Mouse (Mus musculus) hematopoietic multipotent progenitor cell, adult 10-12 weeks (in vitro differentiated cells): ENCODE results near the gene Mthfr. TPM values are rescaled to one million over a fixed set of nuclear protein-coding genes. Genes with fewer than 3 reads are reported as not detected.

ENCODE experiments used
- polyA plus RNA-seq: library from polyadenylated mRNA; stranded (reverse); fragments of >175 nt; gene quantifications from 2 replicates; pipeline ENCODE4 v1.2.3, GENCODE M21; 2012; ENCODE audit warnings: low replicate concordance

Gene Mthfr
- 12.5 and 17.2 TPM in 2 replicates for polyA plus RNA-seq

DNA sequence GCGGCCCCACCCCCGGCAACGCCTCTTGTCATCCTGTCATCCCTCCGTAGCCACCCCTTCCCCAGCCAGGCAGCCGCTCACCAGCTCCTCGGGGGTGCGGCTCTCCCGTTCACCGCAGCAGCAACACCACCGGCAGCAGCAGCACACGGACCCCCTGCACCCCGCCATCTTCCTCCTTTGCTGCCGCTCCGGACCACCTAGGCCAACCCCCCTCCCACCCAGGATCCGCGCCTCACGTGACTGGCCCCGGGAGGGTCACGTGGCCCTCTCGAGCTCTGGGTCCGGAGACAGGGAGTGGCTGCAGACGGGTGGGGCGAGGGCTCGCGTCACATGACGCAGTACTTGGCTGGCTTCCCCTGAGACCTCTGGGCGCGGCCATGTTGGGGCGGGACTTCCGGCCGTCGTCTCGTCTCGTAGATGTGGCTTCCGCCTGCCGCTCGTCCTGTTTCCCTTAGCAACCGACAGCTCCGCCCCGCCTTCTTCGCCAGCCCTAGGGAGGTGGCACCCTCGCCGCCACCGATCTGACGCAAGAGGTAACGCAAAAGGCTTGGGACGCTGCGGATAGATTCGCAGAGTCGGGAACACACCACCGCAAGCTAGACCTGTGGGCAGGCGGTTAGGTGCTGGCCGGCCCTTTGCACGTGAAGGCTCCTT, at the start of gene Mthfr, which contains the start of gene Clcn6:
TSS of gene Mthfr (plus strand) at position 478 of the 654 bp plus-strand sequence.
TSS of gene Clcn6 (minus strand) at position 222 of the 654 bp plus-strand sequence.

DNA sequence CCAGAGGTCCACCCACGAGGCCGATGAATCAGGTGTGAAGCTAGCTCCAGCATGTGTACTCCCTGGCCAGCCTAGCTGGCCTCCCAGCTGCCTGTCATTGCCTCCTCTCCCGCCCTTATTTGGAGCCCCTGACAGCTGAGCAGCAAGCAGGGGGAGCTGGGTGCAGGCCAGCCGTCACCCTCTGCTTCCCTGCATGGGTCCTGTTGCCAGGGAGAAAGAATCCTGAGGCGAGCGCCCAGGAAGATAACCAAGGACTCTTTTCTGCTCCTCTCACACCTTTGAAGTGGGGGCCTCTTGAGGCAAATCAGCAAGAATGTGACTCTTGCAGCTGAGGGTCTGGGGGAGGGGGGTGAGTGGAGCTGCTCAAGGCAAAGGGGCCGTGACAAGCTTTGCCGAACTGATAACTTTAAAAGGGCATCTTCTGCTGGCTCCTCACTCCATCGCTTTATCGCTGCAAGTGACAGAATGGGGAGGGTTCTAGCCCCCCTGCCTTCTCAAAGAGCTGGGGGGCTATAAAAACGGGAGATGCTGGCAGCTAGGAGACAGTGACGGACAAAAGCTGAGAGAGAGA, 38.6 kb upstream of the Mthfr start, which contains the start of gene Nppa:
TSS of gene Nppa (plus strand) at position 521 of the 571 bp plus-strand sequence.

DNA sequence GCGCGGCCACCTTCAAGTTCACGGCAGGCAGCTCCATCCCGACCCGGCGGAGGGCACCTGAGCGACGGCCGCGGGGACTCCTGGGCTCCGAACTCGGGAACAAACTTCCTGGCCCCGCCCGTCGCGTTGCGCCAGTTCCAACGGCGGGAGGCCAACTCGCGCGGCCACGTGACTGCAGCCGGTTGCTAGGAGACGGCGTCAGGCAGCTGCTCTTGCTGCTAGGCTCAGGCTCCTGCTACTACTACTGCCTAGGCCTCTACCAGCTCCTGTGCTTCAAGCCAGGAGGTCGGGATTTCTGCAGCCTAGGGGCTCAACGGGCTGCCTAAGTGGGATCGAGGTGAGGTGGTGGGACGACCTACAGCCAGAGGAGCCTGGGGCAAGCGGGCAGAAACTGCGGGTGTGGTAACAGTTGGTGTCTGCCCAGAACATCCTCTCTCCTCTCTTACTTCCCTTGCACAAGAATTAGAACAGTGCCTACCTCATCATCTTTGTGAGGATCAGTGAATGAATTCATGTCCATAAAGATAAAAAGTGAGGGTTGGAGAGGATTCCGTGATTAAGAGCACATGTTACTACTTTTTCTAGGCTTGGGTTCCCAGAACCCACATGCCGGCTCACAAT, 49.1 kb downstream of the Mthfr start, which contains the start of gene Agtrap:
TSS of gene Agtrap (minus strand) at position 125 of the 621 bp plus-strand sequence.

Other genes starting within 250 kb of the Mthfr start
- gene Zfp984, start 229.3 kb upstream of the Mthfr start, polyA plus RNA-seq = 1.2 and 2.1 TPM in 2 replicates
- gene Zfp933, start 190.7 kb upstream of the Mthfr start, polyA plus RNA-seq = 0.13 and 0.52 TPM in 2 replicates
- 127 and 261 TPM in 2 replicates for gene Miip, start 170.3 kb upstream of the Mthfr start, polyA plus RNA-seq
- gene Fv1, start 170.1 kb upstream of the Mthfr start, polyA plus RNA-seq = 0.61 and 0.72 TPM in 2 replicates
- gene Mfn2, start 134.4 kb upstream of the Mthfr start, polyA plus RNA-seq = 13.6 and 22.1 TPM in 2 replicates
- 11.9 and 12.5 TPM in 2 replicates for gene Plod1, start 102.3 kb upstream of the Mthfr start, polyA plus RNA-seq
- 141 and 142 TPM in 2 replicates for gene 2510039O18Rik, start 98.2 kb upstream of the Mthfr start, polyA plus RNA-seq
- gene Nppb, start 53.3 kb upstream of the Mthfr start, polyA plus RNA-seq = not detected in 2 replicates
- gene Nppa, start 38.4 kb upstream of the Mthfr start, polyA plus RNA-seq = not detected in 2 replicates
- gene Clcn6, start 256 bp upstream of the Mthfr start, polyA plus RNA-seq = 4.8 and 5.6 TPM in 2 replicates
- gene Agtrap, start 49.0 kb downstream of the Mthfr start, polyA plus RNA-seq = 8.4 and 16.3 TPM in 2 replicates
- 9.8 and 19.3 TPM in 2 replicates for gene Mad2l2, start 91.3 kb downstream of the Mthfr start, polyA plus RNA-seq
- gene Draxin, start 91.6 kb downstream of the Mthfr start, polyA plus RNA-seq = 0.10 and 0.12 TPM in 2 replicates
- 19.3 and 30.5 TPM in 2 replicates for gene Fbxo6, start 113.1 kb downstream of the Mthfr start, polyA plus RNA-seq
- gene Fbxo44, start 121.4 kb downstream of the Mthfr start, polyA plus RNA-seq = 4.3 and 5.4 TPM in 2 replicates
- 0.41 TPM in 1 of 2 replicates, not detected in the other for gene Fbxo2, start 121.5 kb downstream of the Mthfr start, polyA plus RNA-seq
- gene Disp3, start 248.9 kb downstream of the Mthfr start, polyA plus RNA-seq = 0.02 and 0.07 TPM in 2 replicates